Mouse (Mus musculus) embryonic fibroblast, embryonic 13.5 days (primary cell): ENCODE measurements around the gene Hist1h1a. TPM values are rescaled to one million over a fixed set of nuclear protein-coding genes. Genes with fewer than 3 reads are reported as not detected.
A peak's percentile ranks its signal among the peaks of the same experiment; 100 is the strongest.
"Not testable (repeated sequence)": the region's sequence is repeated elsewhere in the genome, so short reads cannot be mapped to it uniquely, and the experiment has no call there.

Experiments
- H3K27ac ChIP-seq: 2 replicates; pipeline ENCODE4 v1.5.1; 2012; ENCODE audit warnings: low read length, control low read depth, inconsistent platforms; ENCODE audit not compliant: insufficient read depth
- H3K4me1 ChIP-seq: 2 replicates; pipeline ENCODE4 v1.6.1; 2011; ENCODE audit warnings: low read length; ENCODE audit not compliant: control insufficient read depth, insufficient read depth
- H3K4me3 ChIP-seq: 2 replicates; pipeline ENCODE4 v1.5.1; 2011; ENCODE audit warnings: mild to moderate bottlenecking, control low read depth, low read length; ENCODE audit not compliant: insufficient read depth
- CTCF ChIP-seq: IDR thresholded peaks from 2 replicates; pipeline ENCODE4 v1.5.1; 2011; ENCODE audit warnings: mild to moderate bottlenecking, control low read depth, low read length, moderate library complexity, borderline replicate concordance; ENCODE audit not compliant: insufficient read depth
- POLR2A ChIP-seq: IDR thresholded peaks from 2 replicates; pipeline ENCODE4 v1.6.1; 2011; ENCODE audit warnings: low read depth, mild to moderate bottlenecking, control low read depth, low read length, moderate library complexity
- polyA plus RNA-seq: library from polyadenylated mRNA; stranded (reverse); fragments of >200 nt; gene quantifications from 2 replicates; pipeline ENCODE4 v1.2.4, GENCODE M21; 2011; ENCODE audit warnings: low read depth; ENCODE audit not compliant: missing spikeins, insufficient read length

The Hist1h1a gene
- polyA plus RNA-seq: 2.3 and 7.9 TPM in 2 replicates

DNA sequence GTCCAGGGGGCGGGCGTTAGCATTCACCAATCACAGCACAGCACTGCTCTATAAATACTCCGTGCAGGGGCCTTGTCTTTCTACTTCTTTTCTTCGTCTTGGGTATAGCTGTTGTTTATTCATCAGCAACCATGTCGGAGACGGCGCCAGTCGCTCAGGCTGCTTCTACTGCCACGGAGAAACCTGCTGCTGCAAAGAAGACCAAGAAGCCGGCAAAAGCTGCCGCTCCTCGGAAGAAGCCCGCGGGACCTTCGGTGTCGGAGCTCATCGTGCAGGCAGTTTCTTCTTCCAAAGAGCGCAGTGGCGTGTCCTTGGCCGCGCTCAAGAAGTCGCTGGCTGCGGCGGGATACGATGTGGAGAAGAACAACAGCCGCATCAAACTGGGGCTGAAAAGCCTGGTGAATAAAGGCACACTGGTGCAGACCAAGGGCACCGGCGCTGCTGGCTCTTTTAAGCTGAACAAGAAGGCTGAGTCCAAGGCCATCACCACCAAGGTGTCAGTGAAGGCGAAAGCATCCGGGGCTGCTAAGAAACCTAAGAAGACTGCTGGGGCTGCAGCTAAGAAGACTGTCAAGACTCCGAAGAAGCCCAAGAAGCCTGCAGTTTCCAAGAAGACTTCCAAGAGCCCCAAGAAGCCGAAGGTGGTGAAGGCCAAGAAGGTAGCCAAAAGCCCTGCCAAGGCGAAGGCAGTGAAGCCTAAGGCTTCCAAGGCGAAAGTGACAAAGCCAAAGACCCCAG is at the start of gene Hist1h1a:
Gene Hist1h1a, plus strand, starts transcription at position 81 of the 738 bp plus-strand sequence.
- TF ChIP-seq POLR2A: peak; percentile 99
- no peak for TF ChIP-seq CTCF
- Histone ChIP-seq H3K4me1 (no peaks in the 10 kb centered on the region), H3K4me3 (peak within 1 kb of the TSS; percentile 51), H3K27ac (peak within 1 kb of the TSS; percentile 74)

DNA sequence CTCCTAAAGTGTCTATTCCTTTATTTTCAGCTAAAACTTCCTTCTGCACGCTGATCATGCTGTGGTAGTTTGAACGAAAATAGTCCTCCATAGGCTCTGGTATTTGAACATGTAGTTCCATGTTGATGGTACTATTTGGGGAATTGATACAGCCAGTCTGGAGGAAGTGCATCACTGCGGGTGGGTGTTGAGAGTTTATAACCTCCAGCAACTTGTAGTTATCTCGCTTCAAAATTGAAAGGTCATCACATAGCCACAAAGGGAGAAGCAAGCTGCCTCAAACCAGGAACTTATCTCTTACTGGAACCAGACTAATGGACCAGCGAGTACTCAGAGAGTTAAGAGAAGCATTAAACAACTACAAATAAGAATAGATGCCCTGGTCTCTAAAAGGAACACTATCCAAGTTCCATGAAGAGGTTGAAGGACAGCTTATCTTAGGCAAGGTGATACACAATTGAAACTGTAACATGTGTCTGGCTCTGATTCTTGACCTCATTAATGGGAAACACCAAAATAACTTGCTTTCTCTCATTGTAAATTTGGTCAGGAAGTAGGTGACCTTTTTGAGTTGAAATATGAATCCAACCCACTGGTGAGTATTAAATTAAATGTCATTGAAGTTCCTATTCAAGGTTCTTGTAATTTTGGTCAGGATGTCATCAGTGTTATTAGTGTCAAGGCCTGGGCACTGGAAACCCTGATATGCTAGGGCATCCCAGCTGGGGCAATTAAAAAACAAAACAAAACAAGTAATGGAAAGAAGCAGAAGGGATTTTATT is 47.0 kb upstream of the Hist1h1a start:
- Histone ChIP-seq H3K4me3 (no peak overlapping the region), H3K4me1 (no peaks in the 10 kb centered on the region), H3K27ac (no peak overlapping the region)
- TF ChIP-seq POLR2A (no peak), CTCF (no peak)

DNA sequence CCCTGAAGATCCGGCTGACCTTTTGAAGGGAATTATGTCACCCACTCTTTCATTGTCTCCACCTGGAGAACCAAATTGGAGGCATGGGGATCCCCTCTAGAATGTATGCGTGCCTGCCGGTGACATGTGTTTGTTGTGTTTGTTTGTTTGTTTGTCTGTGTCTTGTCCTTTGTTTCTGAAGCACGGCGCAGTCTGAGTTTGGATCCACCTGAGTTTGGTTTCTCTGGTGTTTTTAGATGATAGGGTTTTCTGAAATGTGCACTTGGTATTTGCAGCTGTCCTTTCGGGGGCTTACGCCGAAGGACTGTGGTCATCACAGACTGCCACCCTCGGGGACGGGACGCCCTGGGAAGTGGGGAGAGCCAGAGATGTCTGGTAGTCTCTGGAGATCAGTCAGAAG is 46.3 kb upstream of the Hist1h1a start:
- Histone ChIP-seq H3K4me3 (no peak overlapping the region), H3K4me1 (no peaks in the 10 kb centered on the region), H3K27ac (no peak overlapping the region)
- TF ChIP-seq POLR2A (no peak), CTCF (no peak)

DNA sequence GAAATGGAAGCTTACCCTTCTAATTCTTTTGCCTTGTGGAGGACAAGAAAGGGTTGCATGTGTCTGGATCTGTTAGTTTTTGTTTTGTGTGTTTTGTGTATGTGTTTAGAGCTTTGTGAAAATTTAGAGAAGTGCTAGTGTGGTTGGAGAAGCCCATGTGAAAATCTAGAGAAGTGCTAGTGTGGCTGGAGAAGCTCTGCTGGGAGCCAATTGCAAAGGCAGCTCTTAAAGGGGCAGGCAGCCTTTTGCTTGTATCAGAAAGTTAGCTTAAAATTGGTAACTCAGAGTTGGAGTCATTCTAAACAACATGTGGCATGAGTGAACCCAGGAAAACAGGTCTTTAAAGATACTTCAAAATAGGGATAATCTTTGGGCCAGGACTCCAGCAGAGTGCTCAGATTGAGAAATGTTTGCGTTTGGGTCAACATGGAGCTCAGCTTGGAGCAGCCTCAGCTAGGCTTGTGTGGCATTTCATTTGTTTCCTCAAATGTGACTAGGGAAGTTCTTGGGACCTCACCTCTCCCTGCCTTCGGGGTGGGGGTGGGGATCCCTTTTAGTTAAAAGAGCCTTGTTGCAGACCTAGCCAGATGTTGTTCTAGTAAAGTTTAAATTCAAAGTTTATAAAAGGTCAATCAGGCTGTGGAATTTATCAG is 45.7 kb upstream of the Hist1h1a start:
- H3K4me1 ChIP-seq, H3K27ac ChIP-seq, H3K4me3 ChIP-seq: not testable (repeated sequence)

DNA sequence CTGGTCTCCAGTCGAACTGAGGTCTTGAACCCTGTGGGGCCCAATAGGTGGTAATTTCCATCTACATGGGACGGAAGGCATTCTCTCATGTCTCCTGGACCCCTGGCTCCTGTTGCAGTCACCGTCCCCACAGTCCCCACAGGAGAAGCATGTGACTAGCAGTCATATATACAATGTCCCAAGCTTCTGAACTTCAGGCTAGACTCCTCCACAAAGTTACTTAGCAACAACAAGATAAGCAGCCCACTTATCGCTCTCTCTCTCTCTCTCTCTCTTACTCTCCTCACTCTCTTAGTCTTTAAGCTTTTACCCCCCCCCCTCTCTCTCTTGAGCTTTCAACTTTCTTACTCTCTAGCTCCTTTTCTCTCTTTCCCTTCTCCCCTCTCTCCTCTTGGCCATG is 39.2 kb upstream of the Hist1h1a start:
- H3K27ac ChIP-seq: no peak overlapping the region
- TF ChIP-seq POLR2A (no peak), CTCF (no peak)
- H3K4me1 ChIP-seq: no peaks in the 10 kb centered on the region
- H3K4me3 ChIP-seq: no peak overlapping the region

DNA sequence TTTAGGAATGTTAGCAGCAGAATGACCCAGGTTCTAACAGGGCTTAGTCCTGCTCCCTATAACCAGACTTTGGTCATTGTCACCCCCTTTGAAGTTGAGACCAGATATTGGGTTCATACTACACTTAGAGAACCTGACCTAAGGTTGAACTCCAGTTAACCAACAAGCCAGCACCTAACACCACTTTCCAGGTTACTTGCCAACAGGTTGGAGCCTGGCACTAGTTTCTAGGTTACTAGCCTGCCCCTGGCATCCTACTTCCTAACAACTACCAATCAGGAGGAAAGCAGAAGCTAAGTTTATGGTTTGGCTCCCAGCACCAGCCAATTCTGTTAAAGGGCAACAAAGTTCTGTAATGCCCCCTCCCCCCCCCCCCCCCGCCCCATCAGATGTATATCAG is 38.3 kb upstream of the Hist1h1a start:
- TF ChIP-seq POLR2A (no peak), CTCF (no peak)
- Histone ChIP-seq H3K27ac (no peak overlapping the region), H3K4me3 (no peak overlapping the region), H3K4me1 (no peaks in the 10 kb centered on the region)

DNA sequence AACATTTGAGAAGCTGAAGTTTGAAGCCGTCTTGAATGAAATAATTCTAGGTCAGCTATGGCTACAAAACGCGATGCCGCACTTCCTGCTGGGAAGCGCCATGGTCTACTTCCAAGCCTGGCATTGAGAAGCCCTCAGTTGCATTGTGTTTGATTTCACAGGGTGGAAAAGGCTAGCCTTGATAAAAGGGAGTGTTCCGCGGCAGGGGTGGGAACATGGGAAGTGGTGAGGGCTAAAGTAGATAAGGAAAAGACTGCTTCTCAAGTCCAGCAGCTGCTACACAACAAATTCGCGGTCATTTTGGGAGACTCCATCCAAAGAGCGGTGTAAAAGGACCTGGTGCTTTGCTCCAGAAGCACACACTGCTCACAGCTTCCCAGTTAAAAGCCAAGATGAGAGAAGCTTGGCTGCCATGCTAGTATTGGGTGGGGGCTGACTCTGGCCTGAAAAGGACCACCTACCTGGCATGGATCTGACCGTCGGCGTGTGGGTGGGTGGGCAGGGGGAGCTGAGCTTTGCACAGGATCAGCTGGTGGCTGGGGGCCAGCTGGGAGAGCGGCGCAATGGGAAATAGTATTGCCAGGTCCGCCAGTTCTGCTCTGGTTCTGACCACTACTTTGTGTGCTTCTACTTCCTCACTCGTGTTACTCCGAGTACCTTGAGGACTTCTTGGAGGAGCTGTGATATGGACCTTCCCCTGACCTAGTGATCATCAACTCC is 34.8 kb upstream of the Hist1h1a start:
- no peak overlapping the region for H3K4me3 ChIP-seq
- H3K4me1 ChIP-seq: no peaks in the 10 kb centered on the region
- TF ChIP-seq POLR2A (no peak), CTCF (no peak)
- no peak overlapping the region for H3K27ac ChIP-seq

DNA sequence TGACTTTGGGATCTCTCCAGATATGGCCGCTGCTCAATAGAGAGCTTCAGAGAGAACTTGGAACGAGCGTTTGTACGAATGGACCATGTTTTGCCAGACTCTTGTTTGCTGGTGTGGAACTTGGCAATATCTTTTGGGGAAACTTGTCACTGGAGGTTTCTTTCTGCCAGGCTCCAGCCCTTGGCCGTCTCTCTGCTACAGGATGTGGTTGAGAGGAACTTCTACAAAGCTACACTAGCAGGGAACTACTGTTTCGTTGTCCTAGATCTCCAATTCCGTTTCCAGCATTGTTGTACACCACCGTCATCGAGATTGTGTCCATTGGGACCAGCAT is 34.3 kb upstream of the Hist1h1a start:
- Histone ChIP-seq H3K4me3 (no peak overlapping the region), H3K27ac (no peak overlapping the region), H3K4me1 (no peaks in the 10 kb centered on the region)
- TF ChIP-seq POLR2A (no peak), CTCF (no peak)

DNA sequence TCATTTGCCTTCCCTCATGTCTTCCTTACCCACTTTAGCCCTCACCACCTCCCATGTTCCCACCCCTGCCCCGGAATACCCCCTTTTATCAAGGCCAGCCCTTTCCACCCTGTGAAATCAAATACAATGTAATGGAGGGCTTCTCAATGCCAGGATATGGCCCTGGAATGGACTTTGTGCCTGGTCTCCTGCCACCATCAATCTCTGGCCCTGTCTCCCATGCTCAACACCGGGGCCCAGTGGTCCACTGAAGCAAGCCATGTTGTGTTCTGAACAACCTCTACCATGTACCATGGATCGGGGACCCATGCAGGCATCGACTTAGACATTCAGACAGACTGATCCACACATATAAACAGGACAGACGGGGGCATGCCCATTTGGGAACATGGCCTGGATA is 33.8 kb upstream of the Hist1h1a start:
- peak overlapping the region; percentile 30; the same call in 1 of the 2 replicates for H3K27ac ChIP-seq
- no peak overlapping the region for H3K4me3 ChIP-seq

DNA sequence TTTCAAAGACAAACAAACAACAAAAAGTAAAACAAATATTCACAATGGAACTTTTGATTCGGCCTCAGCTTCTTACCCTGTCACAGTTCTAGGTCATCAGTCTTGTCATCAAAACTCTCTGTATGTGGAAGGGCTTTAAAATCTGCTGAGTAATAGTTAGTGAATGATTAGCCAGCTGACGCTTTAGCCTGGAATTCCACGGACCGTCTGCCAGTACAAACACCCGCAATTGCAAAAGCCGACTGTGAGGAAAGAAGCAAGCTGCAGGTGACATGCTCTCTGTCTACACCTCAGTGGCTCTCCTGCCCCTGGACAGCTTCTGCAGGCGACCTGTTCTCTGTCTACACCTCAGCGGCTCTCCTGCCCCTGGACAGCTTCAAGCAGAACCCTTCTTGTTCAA is 33.0 kb upstream of the Hist1h1a start:
- H3K27ac ChIP-seq: no peak overlapping the region
- TF ChIP-seq CTCF (no peak), POLR2A (no peak)
- H3K4me1 ChIP-seq: no peaks in the 10 kb centered on the region; the same call in 1 of the 2 replicates

More for the DNA sequence above, 33.8 kb upstream of the Hist1h1a start:
- no peak for TF ChIP-seq POLR2A
- TF ChIP-seq CTCF: no peak
- no peaks in the 10 kb centered on the region for H3K4me1 ChIP-seq

More for the DNA sequence above, 33.0 kb upstream of the Hist1h1a start:
- no peak overlapping the region for H3K4me3 ChIP-seq
